Mouse (Mus musculus) heart, embryonic 14.5 days (tissue): ENCODE data around the gene Aqp8. TPM values are rescaled to one million over a fixed set of nuclear protein-coding genes. Genes with fewer than 3 reads are reported as not detected.

ENCODE experiments used
- ATAC-seq: fragments of 200-750 bp; cut with Nextera tagmentation; 2 replicates; pipeline ENCODE4 v1.8.0; 2017; ENCODE audit warnings: low read depth, moderate TSS enrichment; ENCODE audit not compliant: insufficient number of reproducible peaks, insufficient read depth, low FRiP score
- H3K27ac ChIP-seq, 2 experiments: fragments of 200-500 bp in 1 of 2; fragments of 300-500 bp in 1 of 2; sonication (generic) in 1 of 2; replicated peaks in 1 of 2; 2 replicates each; pipeline ENCODE4 v1.5.1; 2012 to 2014; ENCODE audit warnings: low read depth in 2 of 2, low read length in 2 of 2, control low read depth in 1 of 2, mild to moderate bottlenecking in 1 of 2, mixed read lengths in 1 of 2; ENCODE audit not compliant: control insufficient read depth in 1 of 2, insufficient read depth in 1 of 2
- H3K27me3 ChIP-seq: fragments of 300-500 bp; sonication (generic); 2 replicates; pipeline ENCODE4 v1.6.1; 2014; ENCODE audit warnings: mild to moderate bottlenecking, low read length, control low read depth; ENCODE audit not compliant: control insufficient read depth, insufficient read depth
- H3K36me3 ChIP-seq: fragments of 300-500 bp; sonication (generic); 2 replicates; pipeline ENCODE4 v1.6.1; 2014; ENCODE audit warnings: mild to moderate bottlenecking, control low read depth, low read length, mixed read lengths; ENCODE audit not compliant: control insufficient read depth, insufficient read depth
- H3K4me1 ChIP-seq, 2 experiments: fragments of 200-500 bp in 1 of 2; fragments of 300-500 bp in 1 of 2; sonication (generic) in 1 of 2; 2 replicates each; pipeline ENCODE4 v1.6.1; 2012 to 2014; ENCODE audit warnings: low read length in 2 of 2, control low read depth in 1 of 2, mixed read lengths in 1 of 2; ENCODE audit not compliant: control insufficient read depth in 2 of 2, insufficient read depth in 2 of 2
- H3K4me2 ChIP-seq: fragments of 300-500 bp; sonication (generic); 2 replicates; pipeline ENCODE4 v1.6.1; 2014; ENCODE audit warnings: mild to moderate bottlenecking, low read length
- H3K4me3 ChIP-seq, 2 experiments: fragments of 200-500 bp in 1 of 2; fragments of 300-500 bp in 1 of 2; sonication (generic) in 1 of 2; 2 replicates each; pipeline ENCODE4 v1.5.1; 2012 to 2014; ENCODE audit warnings: low read length in 2 of 2, mild to moderate bottlenecking in 2 of 2, control low read depth in 1 of 2, low read depth in 1 of 2, moderate library complexity in 1 of 2; ENCODE audit not compliant: control insufficient read depth in 1 of 2, insufficient read depth in 1 of 2
- H3K9ac ChIP-seq: fragments of 300-500 bp; sonication (generic); 2 replicates; pipeline ENCODE4 v1.6.1; 2014; ENCODE audit warnings: mild to moderate bottlenecking, low read length
- H3K9me3 ChIP-seq: fragments of 300-500 bp; sonication (generic); 2 replicates; pipeline ENCODE4 v1.6.1; 2016; ENCODE audit warnings: low read length, control low read depth; ENCODE audit not compliant: control insufficient read depth
- WGBS: fragments of 180-500 bp; shearing (Covaris S2); extraction: QIAGEN DNeasy Blood & Tissue Kit; methylation state at CpG from one replicate; pipeline ENCODE4 v1.1.7; 2014; 5-methylcytosine and 5-hydroxymethylcytosine counted together
- polyA plus RNA-seq: library from polyadenylated mRNA; unstranded; fragments of >200 nt; fragmentation: Nextera tagmentation; extraction: Ambion mirVana; gene quantifications from 2 replicates; pipeline ENCODE4 v1.2.1, GENCODE M21; 2014

The Aqp8 gene
- polyA plus RNA-seq, 1 experiment from 2014 or later: 2.4 TPM

- Histone ChIP-seq H3K27me3 (no peaks in the 10 kb centered on the region), H3K4me2 (no peak overlapping the region), H3K9me3 (no peaks in the 10 kb centered on the region), H3K36me3 (no peaks in the 10 kb centered on the region), H3K27ac (no peak overlapping the region), H3K4me1 (peaks cover 4 to 5% of the 10 kb centered on the region in 2 experiments; a peak in 2 of 4 replicates), H3K9ac (no peak overlapping the region), H3K4me3 (no peak overlapping the region)
- 59% methylated on average over 8 of the region's 8 CpGs for WGBS
- no peak for ATAC-seq
Observed at GRCm38 (mm10) chr7:123453066-123453465, 9.0 kb upstream of the Aqp8 start.

DNA sequence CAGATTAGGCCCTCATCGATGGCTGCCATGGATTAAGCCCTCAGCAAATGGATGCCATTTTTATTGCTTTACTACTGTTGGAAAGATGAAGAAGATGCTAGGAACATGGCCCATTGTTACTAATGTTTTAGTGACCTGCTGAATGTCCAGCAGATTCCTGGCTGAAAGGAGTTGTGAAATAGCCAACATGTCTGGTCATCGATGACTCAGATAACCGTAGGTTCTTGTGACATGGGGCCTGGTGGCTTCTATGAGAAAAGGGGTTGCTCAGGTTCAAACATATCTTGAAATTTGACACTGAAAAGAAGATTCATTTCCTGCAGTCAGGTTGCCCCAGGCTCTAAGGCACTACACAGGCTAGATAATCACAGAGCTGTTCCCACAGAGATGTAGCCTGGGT, 7.0 kb upstream of the Aqp8 start:
- no peak for ATAC-seq
- H3K4me1 ChIP-seq: peaks cover 4 to 5% of the 10 kb centered on the region in 2 experiments; a peak in 2 of 4 replicates
- no peaks in the 10 kb centered on the region for H3K9me3 ChIP-seq
- 84% methylated on average over 3 of the region's 3 CpGs for WGBS
- no peak overlapping the region for H3K4me2 ChIP-seq
- H3K27me3 ChIP-seq: no peaks in the 10 kb centered on the region
- no peak overlapping the region for H3K9ac ChIP-seq
- no peak overlapping the region for H3K4me3 ChIP-seq
- H3K27ac ChIP-seq: no peak overlapping the region
- no peaks in the 10 kb centered on the region for H3K36me3 ChIP-seq

DNA sequence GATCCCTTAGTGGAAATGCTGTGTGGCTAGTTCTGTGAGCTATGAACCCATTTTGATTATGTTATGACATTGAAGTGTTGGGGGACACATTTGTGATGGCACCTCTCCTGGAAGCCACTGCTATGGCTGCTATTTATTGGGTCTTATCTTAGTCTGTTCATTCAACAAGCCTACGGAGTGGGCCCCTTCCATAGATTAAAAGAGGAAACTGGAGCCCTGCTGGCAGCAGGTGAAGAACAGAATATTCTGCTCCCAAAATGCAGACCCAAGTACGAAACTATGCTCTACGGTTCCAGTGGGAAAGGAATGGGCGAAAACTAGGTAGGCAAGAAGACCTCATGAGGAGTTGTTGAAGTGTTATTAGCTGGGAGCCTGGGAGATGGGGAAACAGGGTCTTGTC, 3.8 kb upstream of the Aqp8 start:
- peaks cover 8 to 12% of the 10 kb centered on the region in 2 experiments for H3K4me1 ChIP-seq

GRCm38 (mm10) chr7:123459247-123459646, 2.8 kb upstream of the Aqp8 start:
- Histone ChIP-seq H3K4me2 (no peak overlapping the region), H3K4me1 (peaks cover 8 to 12% of the 10 kb centered on the region in 2 experiments), H3K4me3 (no peak overlapping the region), H3K27ac (no peak overlapping the region), H3K9me3 (no peaks in the 10 kb centered on the region), H3K36me3 (no peaks in the 10 kb centered on the region), H3K9ac (no peak overlapping the region), H3K27me3 (no peaks in the 10 kb centered on the region)
- no peak for ATAC-seq
- WGBS: 53% methylated on average over 4 of the region's 4 CpGs

More for the DNA sequence above, 3.8 kb upstream of the Aqp8 start:
- H3K4me2 ChIP-seq: no peak overlapping the region
- no peaks in the 10 kb centered on the region for H3K9me3 ChIP-seq
- H3K4me3 ChIP-seq: no peak overlapping the region
- H3K27ac ChIP-seq: no peak overlapping the region
- H3K27me3 ChIP-seq: no peaks in the 10 kb centered on the region
- ATAC-seq: no peak
- 77% methylated on average over 4 of the region's 4 CpGs for WGBS
- H3K36me3 ChIP-seq: no peaks in the 10 kb centered on the region
- H3K9ac ChIP-seq: no peak overlapping the region

DNA sequence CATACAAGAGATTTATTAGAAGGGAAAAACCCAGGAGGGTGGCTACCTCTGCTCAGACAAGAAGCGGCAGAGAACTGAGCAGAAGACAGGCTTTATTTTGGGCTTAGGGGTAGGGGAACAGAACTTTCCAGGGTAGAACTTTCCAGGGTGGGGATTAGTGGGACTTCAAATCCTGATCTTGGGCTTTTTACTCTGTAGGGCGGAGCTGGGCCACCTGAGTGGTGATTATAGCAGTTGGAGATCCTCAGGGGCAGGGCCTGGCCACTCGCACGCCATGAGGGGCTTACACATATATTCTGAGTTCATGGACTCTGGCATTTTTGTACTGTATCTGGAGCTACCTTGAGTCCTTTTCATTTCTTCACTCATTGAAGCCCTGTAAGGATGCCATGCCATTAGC, 775 bp upstream of the Aqp8 start:
- 90% methylated on average over 4 of the region's 4 CpGs for WGBS
- no peak overlapping the region for H3K27ac ChIP-seq

GRCm38 (mm10) chr7:123463569-123463968, 1.5 kb downstream of the Aqp8 start:
- Histone ChIP-seq H3K4me2 (no peak overlapping the region), H3K36me3 (no peaks in the 10 kb centered on the region), H3K4me1 (peaks cover 12 to 19% of the 10 kb centered on the region in 2 experiments), H3K27ac (no peak overlapping the region), H3K4me3 (no peak overlapping the region), H3K9ac (no peak overlapping the region), H3K27me3 (no peaks in the 10 kb centered on the region), H3K9me3 (no peaks in the 10 kb centered on the region)
- WGBS: 77% methylated on average over 4 of the region's 4 CpGs
- ATAC-seq: no peak

More for the DNA sequence above, 775 bp upstream of the Aqp8 start:
- no peaks in the 10 kb centered on the region for H3K27me3 ChIP-seq
- H3K4me1 ChIP-seq: peaks cover 8 to 12% of the 10 kb centered on the region in 2 experiments
- no peak overlapping the region for H3K4me2 ChIP-seq
- H3K4me3 ChIP-seq: no peak overlapping the region
- H3K36me3 ChIP-seq: no peaks in the 10 kb centered on the region
- ATAC-seq: no peak
- H3K9me3 ChIP-seq: no peaks in the 10 kb centered on the region
- H3K9ac ChIP-seq: no peak overlapping the region

GRCm38 (mm10) chr7:123465692-123466387, 3.7 kb downstream of the Aqp8 start:
- ATAC-seq: no peak
- Histone ChIP-seq H3K9me3 (no peaks in the 10 kb centered on the region), H3K36me3 (no peaks in the 10 kb centered on the region), H3K27me3 (no peaks in the 10 kb centered on the region), H3K4me2 (no peak overlapping the region), H3K27ac (no peak overlapping the region), H3K9ac (no peak overlapping the region), H3K4me3 (no peak overlapping the region), H3K4me1 (peaks cover 12 to 19% of the 10 kb centered on the region in 2 experiments)
- WGBS: 33% methylated on average over 6 of the region's 6 CpGs

GRCm38 (mm10) chr7:123467961-123468360, 5.9 kb downstream of the Aqp8 start:
- Histone ChIP-seq H3K4me2 (no peak overlapping the region), H3K36me3 (no peaks in the 10 kb centered on the region), H3K27me3 (no peaks in the 10 kb centered on the region), H3K27ac (no peak overlapping the region), H3K4me3 (no peak overlapping the region), H3K4me1 (peaks cover 3 to 6% of the 10 kb centered on the region in 2 experiments; a peak in 1 of 4 replicates), H3K9ac (no peak overlapping the region), H3K9me3 (peaks cover 6% of the 10 kb centered on the region; the same call in 1 of the 2 replicates)
- WGBS: 90% methylated on average over 1 of the region's 1 CpGs
- no peak for ATAC-seq
